Mouse (Mus musculus): ENCODE measurements around the gene Zfp3. TPM values are rescaled to one million over a fixed set of nuclear protein-coding genes. Genes with fewer than 3 reads are reported as not detected.

The Zfp3 gene
- 1.6 TPM for polyA plus RNA-seq (2014; fragmentation: Illumina TruSeq; extraction: RNeasy Lipid Tissue Mini Kit (QIAGEN cat#74804); ENCODE audit: low replicate concordance)

DNA sequence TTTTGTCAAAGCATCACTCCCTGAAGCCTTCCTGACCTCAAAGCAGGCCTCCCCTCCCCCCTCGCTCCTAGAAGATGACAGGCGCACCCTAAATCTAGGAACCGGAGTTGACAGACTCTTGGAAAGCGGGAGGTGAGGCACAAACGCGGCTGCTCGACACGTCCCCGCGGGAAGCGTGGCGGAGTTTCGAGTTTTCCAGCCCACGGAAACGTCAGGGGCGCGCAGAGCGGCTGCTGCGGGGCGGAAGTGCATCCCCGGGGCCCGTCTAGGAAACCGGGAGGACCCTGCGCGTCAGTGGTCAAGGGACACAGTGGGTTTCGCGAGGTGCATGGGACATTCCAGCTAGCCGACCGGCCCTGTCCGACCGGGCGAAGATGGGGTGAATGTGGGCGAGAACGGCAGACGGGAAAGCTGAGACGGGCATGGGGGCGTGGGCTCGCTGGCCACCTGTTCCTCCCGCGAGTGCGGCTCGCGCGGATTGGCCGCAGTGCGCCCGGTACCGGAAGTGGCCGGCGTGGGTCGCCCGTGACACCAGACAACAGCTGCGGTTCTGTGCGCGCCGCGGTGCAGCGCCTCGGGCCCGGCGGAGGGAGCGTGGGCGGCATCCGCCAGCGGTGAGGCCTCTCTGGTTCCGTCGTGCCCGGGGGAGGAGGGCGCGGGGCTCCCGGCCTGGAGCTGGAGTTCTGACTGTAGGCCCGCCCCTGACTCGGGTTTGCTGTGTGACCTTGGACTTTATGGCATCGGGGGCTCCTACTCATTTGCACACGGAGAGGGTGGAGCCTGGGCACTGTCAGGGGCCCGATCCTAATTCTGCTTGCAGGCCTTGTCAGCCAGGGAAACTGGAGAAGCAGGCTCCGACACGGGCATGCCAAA is at the start of gene Zfp3:
Gene Zfp3, plus strand, starts transcription at position 274 of the 873 bp plus-strand sequence.

DNA sequence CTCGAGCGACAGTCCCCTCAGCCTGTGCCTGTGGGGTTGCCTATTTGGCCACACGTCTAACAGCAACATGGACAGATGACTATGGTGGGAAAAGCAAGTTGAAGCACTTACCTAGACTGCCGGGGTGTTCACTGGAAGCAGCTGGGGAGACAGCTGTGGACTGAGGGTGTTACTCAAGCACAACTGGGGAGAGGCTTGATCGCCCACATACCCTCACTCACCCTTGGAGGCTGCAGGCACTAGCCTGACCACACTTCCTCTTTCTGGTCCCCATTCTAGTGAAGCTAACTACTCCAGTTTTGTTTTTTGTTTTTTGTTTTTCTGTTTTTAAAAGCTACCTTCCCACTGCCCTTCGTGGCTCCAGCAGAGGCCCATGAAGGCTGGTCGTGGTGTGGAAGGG is 48.4 kb downstream of the Zfp3 start, which contains the start of gene Scimp:
Gene Scimp, minus strand, starts transcription at position 222 of the 400 bp plus-strand sequence.

Other genes with a start within 250 kb of the Zfp3 start
- not detected for gene Vmo1, start 249.6 kb upstream of the Zfp3 start, polyA plus RNA-seq (2014; fragmentation: Illumina TruSeq; extraction: RNeasy Lipid Tissue Mini Kit (QIAGEN cat#74804); ENCODE audit: low replicate concordance)
- gene Gltpd2, start 245.0 kb upstream of the Zfp3 start, polyA plus RNA-seq (2014; fragmentation: Illumina TruSeq; extraction: RNeasy Lipid Tissue Mini Kit (QIAGEN cat#74804); ENCODE audit: low replicate concordance) = not detected
- gene Psmb6, start 238.8 kb upstream of the Zfp3 start, polyA plus RNA-seq (2014; fragmentation: Illumina TruSeq; extraction: RNeasy Lipid Tissue Mini Kit (QIAGEN cat#74804); ENCODE audit: low replicate concordance) = 13.2 TPM
- gene Gm40193, start 231.3 kb upstream of the Zfp3 start, polyA plus RNA-seq (2014; fragmentation: Illumina TruSeq; extraction: RNeasy Lipid Tissue Mini Kit (QIAGEN cat#74804); ENCODE audit: low replicate concordance) = not detected
- gene Pld2, start 224.1 kb upstream of the Zfp3 start, polyA plus RNA-seq (2014; fragmentation: Illumina TruSeq; extraction: RNeasy Lipid Tissue Mini Kit (QIAGEN cat#74804); ENCODE audit: low replicate concordance) = 1.3 TPM
- 1.6 TPM for gene Mink1, start 201.3 kb upstream of the Zfp3 start, polyA plus RNA-seq (2014; fragmentation: Illumina TruSeq; extraction: RNeasy Lipid Tissue Mini Kit (QIAGEN cat#74804); ENCODE audit: low replicate concordance)
- not detected for gene 4930544D05Rik, start 148.4 kb upstream of the Zfp3 start, polyA plus RNA-seq (2014; fragmentation: Illumina TruSeq; extraction: RNeasy Lipid Tissue Mini Kit (QIAGEN cat#74804); ENCODE audit: low replicate concordance)
- not detected for gene Chrne, start 145.0 kb upstream of the Zfp3 start, polyA plus RNA-seq (2014; fragmentation: Illumina TruSeq; extraction: RNeasy Lipid Tissue Mini Kit (QIAGEN cat#74804); ENCODE audit: low replicate concordance)
- gene Gp1ba, start 125.1 kb upstream of the Zfp3 start, polyA plus RNA-seq (2014; fragmentation: Illumina TruSeq; extraction: RNeasy Lipid Tissue Mini Kit (QIAGEN cat#74804); ENCODE audit: low replicate concordance) = not detected
- gene Rnf167, start 117.0 kb upstream of the Zfp3 start, polyA plus RNA-seq (2014; fragmentation: Illumina TruSeq; extraction: RNeasy Lipid Tissue Mini Kit (QIAGEN cat#74804); ENCODE audit: low replicate concordance) = 43.6 TPM
- 31.8 TPM for gene Slc25a11, start 116.7 kb upstream of the Zfp3 start, polyA plus RNA-seq (2014; fragmentation: Illumina TruSeq; extraction: RNeasy Lipid Tissue Mini Kit (QIAGEN cat#74804); ENCODE audit: low replicate concordance)
- gene Pfn1, start 109.6 kb upstream of the Zfp3 start, polyA plus RNA-seq (2014; fragmentation: Illumina TruSeq; extraction: RNeasy Lipid Tissue Mini Kit (QIAGEN cat#74804); ENCODE audit: low replicate concordance) = 99.8 TPM
- 0.74 TPM for gene Eno3, start 107.0 kb upstream of the Zfp3 start, polyA plus RNA-seq (2014; fragmentation: Illumina TruSeq; extraction: RNeasy Lipid Tissue Mini Kit (QIAGEN cat#74804); ENCODE audit: low replicate concordance)
- gene Spag7, start 94.8 kb upstream of the Zfp3 start, polyA plus RNA-seq (2014; fragmentation: Illumina TruSeq; extraction: RNeasy Lipid Tissue Mini Kit (QIAGEN cat#74804); ENCODE audit: low replicate concordance) = 11.3 TPM
- gene Camta2, start 76.1 kb upstream of the Zfp3 start, polyA plus RNA-seq (2014; fragmentation: Illumina TruSeq; extraction: RNeasy Lipid Tissue Mini Kit (QIAGEN cat#74804); ENCODE audit: low replicate concordance) = 0.85 TPM
- gene Inca1, start 64.1 kb upstream of the Zfp3 start, polyA plus RNA-seq (2014; fragmentation: Illumina TruSeq; extraction: RNeasy Lipid Tissue Mini Kit (QIAGEN cat#74804); ENCODE audit: low replicate concordance) = not detected
- 14.5 TPM for gene Kif1c, start 63.7 kb upstream of the Zfp3 start, polyA plus RNA-seq (2014; fragmentation: Illumina TruSeq; extraction: RNeasy Lipid Tissue Mini Kit (QIAGEN cat#74804); ENCODE audit: low replicate concordance)
- 1.6 TPM for gene Scimp, start 48.4 kb downstream of the Zfp3 start, polyA plus RNA-seq (2014; fragmentation: Illumina TruSeq; extraction: RNeasy Lipid Tissue Mini Kit (QIAGEN cat#74804); ENCODE audit: low replicate concordance)
- 45.4 TPM for gene Rabep1, start 80.6 kb downstream of the Zfp3 start, polyA plus RNA-seq (2014; fragmentation: Illumina TruSeq; extraction: RNeasy Lipid Tissue Mini Kit (QIAGEN cat#74804); ENCODE audit: low replicate concordance)
- gene Nup88, start 205.8 kb downstream of the Zfp3 start, polyA plus RNA-seq (2014; fragmentation: Illumina TruSeq; extraction: RNeasy Lipid Tissue Mini Kit (QIAGEN cat#74804); ENCODE audit: low replicate concordance) = 138 TPM
- gene Rpain, start 206.0 kb downstream of the Zfp3 start, polyA plus RNA-seq (2014; fragmentation: Illumina TruSeq; extraction: RNeasy Lipid Tissue Mini Kit (QIAGEN cat#74804); ENCODE audit: low replicate concordance) = 6.9 TPM
- 104 TPM for gene C1qbp, start 218.8 kb downstream of the Zfp3 start, polyA plus RNA-seq (2014; fragmentation: Illumina TruSeq; extraction: RNeasy Lipid Tissue Mini Kit (QIAGEN cat#74804); ENCODE audit: low replicate concordance)
- gene Dhx33, start 240.2 kb downstream of the Zfp3 start, polyA plus RNA-seq (2014; fragmentation: Illumina TruSeq; extraction: RNeasy Lipid Tissue Mini Kit (QIAGEN cat#74804); ENCODE audit: low replicate concordance) = 9.3 TPM